Mouse (Mus musculus) lung, embryonic 16.5 days (tissue): ENCODE measurements around the gene Ier2. TPM values are rescaled to one million over a fixed set of nuclear protein-coding genes. Genes with fewer than 3 reads are reported as not detected.

ENCODE experiments used
- ATAC-seq: fragments of 200-750 bp; cut with Nextera tagmentation; 2 replicates; pipeline ENCODE4 v1.8.0; 2017; ENCODE audit warnings: low read depth, mild to moderate bottlenecking, moderate library complexity
- H3K27ac ChIP-seq: fragments of 300-500 bp; sonication (generic); 2 replicates; pipeline ENCODE4 v1.5.1; 2014; ENCODE audit warnings: mild to moderate bottlenecking, control low read depth, low read length
- H3K27me3 ChIP-seq: fragments of 300-500 bp; sonication (generic); 2 replicates; pipeline ENCODE4 v1.6.1; 2014; ENCODE audit warnings: low read depth, low read length, mixed read lengths; ENCODE audit not compliant: control insufficient read depth, insufficient read depth
- H3K36me3 ChIP-seq: fragments of 300-500 bp; sonication (generic); 2 replicates; pipeline ENCODE4 v1.6.1; 2014; ENCODE audit warnings: low read length; ENCODE audit not compliant: control insufficient read depth, insufficient read depth
- H3K4me1 ChIP-seq: fragments of 300-500 bp; sonication (generic); replicated peaks from 2 replicates; pipeline ENCODE4 v1.6.1; 2014; ENCODE audit warnings: low read length, mixed read lengths; ENCODE audit not compliant: control insufficient read depth, insufficient read depth
- H3K4me2 ChIP-seq: fragments of 300-500 bp; sonication (generic); 2 replicates; pipeline ENCODE4 v1.6.1; 2014; ENCODE audit warnings: low read depth, low read length, control low read depth
- H3K4me3 ChIP-seq: fragments of 300-500 bp; sonication (generic); 2 replicates; pipeline ENCODE4 v1.5.1; 2014; ENCODE audit warnings: mild to moderate bottlenecking, low read length, control low read depth
- H3K9ac ChIP-seq: fragments of 300-500 bp; sonication (generic); 2 replicates; pipeline ENCODE4 v1.6.1; 2014; ENCODE audit warnings: low read length, control low read depth
- H3K9me3 ChIP-seq: fragments of 300-500 bp; sonication (generic); 2 replicates; pipeline ENCODE4 v1.6.1; 2016; ENCODE audit warnings: low read length; ENCODE audit not compliant: control insufficient read depth
- WGBS: fragments of 180-500 bp; shearing (Covaris S2); extraction: QIAGEN DNeasy Blood & Tissue Kit; methylation state at CpG from one replicate; pipeline ENCODE4 v1.1.7; 2014; 5-methylcytosine and 5-hydroxymethylcytosine counted together
- polyA plus RNA-seq: library from polyadenylated mRNA; unstranded; fragments of >200 nt; fragmentation: Nextera tagmentation; extraction: Ambion mirVana; gene quantifications from 2 replicates; pipeline ENCODE4 v1.2.1, GENCODE M21; 2015

The Ier2 gene
- polyA plus RNA-seq, 1 experiment from 2014 or later: 83.2 TPM

GRCm38 (mm10) chr8:84705960-84706359 is 43.3 kb upstream of the Ier2 start:
- WGBS: 29% methylated on average over 12 of the region's 12 CpGs
- Histone ChIP-seq H3K9me3 (no peaks in the 10 kb centered on the region), H3K36me3 (no peaks in the 10 kb centered on the region), H3K9ac (peak overlapping the region; percentile 63; the same call in 1 of the 2 replicates), H3K4me3 (peak overlapping the region; percentile 38), H3K27me3 (peaks cover 7% of the 10 kb centered on the region), H3K27ac (no peak overlapping the region; the same call in 1 of the 2 replicates), H3K4me2 (peak overlapping the region; percentile 60), H3K4me1 (peaks cover 50% of the 10 kb centered on the region)
- ATAC-seq: no peak

- Histone ChIP-seq H3K4me2 (peak overlapping the region; percentile 60), H3K4me3 (peak overlapping the region; percentile 38), H3K27me3 (peaks cover 7% of the 10 kb centered on the region), H3K4me1 (peaks cover 50% of the 10 kb centered on the region), H3K9me3 (no peaks in the 10 kb centered on the region), H3K9ac (peak overlapping the region; percentile 63), H3K36me3 (no peaks in the 10 kb centered on the region), H3K27ac (peak overlapping the region; percentile 51)
- 12% methylated on average over 58 of the region's 61 CpGs for WGBS
- ATAC-seq: no peak
Observed at GRCm38 (mm10) chr8:84704867-84705831, 42.5 kb upstream of the Ier2 start.

DNA sequence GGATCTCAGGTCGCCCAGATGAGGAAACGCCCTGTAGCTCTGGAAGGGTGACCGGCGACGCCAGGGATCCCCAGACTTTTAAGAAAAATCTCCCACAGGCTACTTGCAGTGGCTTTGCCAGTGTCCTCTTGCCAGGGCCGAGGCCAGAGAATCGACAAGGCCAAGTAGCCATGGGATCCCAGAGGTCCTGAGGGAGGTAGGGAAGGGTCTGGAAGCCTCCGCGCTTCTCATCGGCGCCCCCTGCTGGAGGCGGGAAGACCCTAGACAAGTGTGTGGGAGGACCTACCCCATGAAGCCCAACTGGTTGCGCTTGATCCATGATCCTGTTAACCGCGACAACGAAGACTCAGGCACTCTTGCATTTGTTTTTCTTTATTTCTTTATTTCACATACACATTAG is 41.7 kb upstream of the Ier2 start:
- H3K4me3 ChIP-seq: peak overlapping the region; percentile 38
- peak overlapping the region; percentile 60 for H3K4me2 ChIP-seq
- WGBS: 12% methylated on average over 16 of the region's 16 CpGs
- no peaks in the 10 kb centered on the region for H3K9me3 ChIP-seq
- no peak for ATAC-seq
- no peaks in the 10 kb centered on the region for H3K36me3 ChIP-seq
- peaks cover 47% of the 10 kb centered on the region for H3K4me1 ChIP-seq
- peaks cover 7% of the 10 kb centered on the region for H3K27me3 ChIP-seq
- H3K27ac ChIP-seq: peak overlapping the region; percentile 62
- H3K9ac ChIP-seq: peak overlapping the region; percentile 42; the same call in 1 of the 2 replicates

GRCm38 (mm10) chr8:84703466-84704249 is 41.0 kb upstream of the Ier2 start:
- H3K4me2 ChIP-seq: peak overlapping the region; percentile 60
- H3K27ac ChIP-seq: peak overlapping the region; percentile 62
- no peak for ATAC-seq
- peaks cover 7% of the 10 kb centered on the region for H3K27me3 ChIP-seq
- WGBS: 24% methylated on average over 36 of the region's 38 CpGs
- no peaks in the 10 kb centered on the region for H3K36me3 ChIP-seq
- H3K9ac ChIP-seq: peak overlapping the region; percentile 42; the same call in 1 of the 2 replicates
- peak overlapping the region; percentile 42 for H3K4me3 ChIP-seq
- no peaks in the 10 kb centered on the region for H3K9me3 ChIP-seq
- H3K4me1 ChIP-seq: peaks cover 45% of the 10 kb centered on the region

GRCm38 (mm10) chr8:84702963-84703465 is 40.4 kb upstream of the Ier2 start:
- H3K4me3 ChIP-seq: peak overlapping the region; percentile 42
- H3K4me1 ChIP-seq: peaks cover 47% of the 10 kb centered on the region
- 82% methylated on average over 6 of the region's 6 CpGs for WGBS
- peaks cover 4% of the 10 kb centered on the region for H3K36me3 ChIP-seq
- peak overlapping the region; percentile 60 for H3K4me2 ChIP-seq
- H3K27ac ChIP-seq: peak overlapping the region; percentile 53
- H3K9ac ChIP-seq: peak overlapping the region; percentile 50; the same call in 1 of the 2 replicates
- no peak for ATAC-seq
- peaks cover 7% of the 10 kb centered on the region for H3K27me3 ChIP-seq
- H3K9me3 ChIP-seq: no peaks in the 10 kb centered on the region

GRCm38 (mm10) chr8:84702561-84702960 is 39.9 kb upstream of the Ier2 start:
- H3K27me3 ChIP-seq: peaks cover 4% of the 10 kb centered on the region
- 69% methylated on average over 9 of the region's 9 CpGs for WGBS
- no peak for ATAC-seq

GRCm38 (mm10) chr8:84700941-84701911 is 38.6 kb upstream of the Ier2 start, which contains the start of gene Lyl1:
Gene Lyl1 (plus strand): TSS chr8:84701457.
- Histone ChIP-seq H3K27ac (peak within 1 kb of the TSS; percentile 85), H3K4me3 (peak within 1 kb of the TSS; percentile 42), H3K9me3 (no peaks in the 10 kb centered on the region), H3K9ac (peak within 1 kb of the TSS; percentile 50), H3K36me3 (peaks cover 15% of the 10 kb centered on the region), H3K4me1 (peaks cover 31% of the 10 kb centered on the region), H3K4me2 (peak within 1 kb of the TSS; percentile 60), H3K27me3 (no peaks in the 10 kb centered on the region; the same call in 1 of the 2 replicates)
- ATAC-seq: peak; percentile 64
- 9% methylated on average over 33 of the region's 34 CpGs for WGBS

More at GRCm38 (mm10) chr8:84702561-84702960, 39.9 kb upstream of the Ier2 start:
- Histone ChIP-seq H3K9ac (peak overlapping the region; percentile 50), H3K4me2 (peak overlapping the region; percentile 60), H3K36me3 (peaks cover 9% of the 10 kb centered on the region), H3K27ac (peak overlapping the region; percentile 53; the same call in 1 of the 2 replicates), H3K4me1 (peaks cover 43% of the 10 kb centered on the region), H3K9me3 (no peaks in the 10 kb centered on the region), H3K4me3 (peak overlapping the region; percentile 42)

DNA sequence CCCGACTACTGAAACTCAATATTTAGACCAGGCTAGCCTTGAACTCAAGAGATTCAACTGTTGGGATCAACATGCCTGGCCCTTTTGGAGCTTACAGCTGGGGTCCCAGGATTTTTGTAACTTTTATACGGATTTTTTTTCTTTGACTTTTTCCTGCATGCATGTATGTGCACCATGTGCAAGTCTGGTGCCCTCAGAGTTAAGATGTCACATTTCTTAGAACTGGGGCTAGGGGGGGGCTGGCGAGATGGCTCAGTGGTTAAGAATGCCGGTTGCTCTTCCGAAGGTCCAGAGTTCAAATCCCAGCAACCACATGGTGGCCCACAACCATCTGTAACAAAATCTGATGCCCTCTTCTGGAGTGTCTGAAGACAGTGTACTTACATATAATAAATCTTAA is 37.9 kb upstream of the Ier2 start:
- peaks cover 16% of the 10 kb centered on the region for H3K36me3 ChIP-seq
- no peaks in the 10 kb centered on the region for H3K9me3 ChIP-seq
- H3K4me1 ChIP-seq: peaks cover 29% of the 10 kb centered on the region
- 63% methylated on average over 5 of the region's 5 CpGs for WGBS
- ATAC-seq: no peak
- no peak overlapping the region for H3K9ac ChIP-seq
- H3K4me2 ChIP-seq: no peak overlapping the region
- H3K4me3 ChIP-seq: no peak overlapping the region
- H3K27ac ChIP-seq: peak overlapping the region; percentile 85
- H3K27me3 ChIP-seq: no peaks in the 10 kb centered on the region; the same call in 1 of the 2 replicates
